Mouse (Mus musculus): ENCODE results near the gene Vmn2r76. TPM values are rescaled to one million over a fixed set of nuclear protein-coding genes. Genes with fewer than 3 reads are reported as not detected.
"Not testable (repeated sequence)": the region's sequence is repeated elsewhere in the genome, so short reads cannot be mapped to it uniquely, and the experiment has no call there.

The Vmn2r76 gene
- not detected in 2 replicates for polyA plus RNA-seq (2015; fragmentation: Nextera tagmentation; extraction: Ambion mirVana)

DNA sequence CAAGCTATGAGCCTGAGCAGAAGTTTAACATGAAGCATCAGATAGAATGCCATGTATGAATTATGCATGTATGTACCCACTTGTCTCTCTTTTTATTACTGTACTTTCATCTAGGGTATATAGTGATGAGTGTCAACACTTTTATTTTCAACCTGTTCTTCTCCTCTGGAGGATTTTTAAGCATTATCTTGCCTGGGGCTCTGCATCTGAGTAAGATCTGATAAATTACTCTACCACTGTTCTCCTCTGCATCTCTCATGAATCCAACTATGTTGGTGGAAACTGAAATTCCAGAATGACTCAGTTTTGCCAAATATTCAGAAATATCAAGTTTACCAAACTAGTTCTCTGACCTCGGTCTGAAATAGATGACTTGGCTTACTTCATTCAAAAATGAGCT is at the start of gene Vmn2r76:
Gene Vmn2r76 (minus strand): TSS at position 101 of the 400 bp plus-strand sequence.
- Histone ChIP-seq H3K36me3 (no peaks in the 10 kb centered on the region), H3K4me2 (no peak within 1 kb of the TSS), H3K4me1 (replicated peaks) (no peaks in the 10 kb centered on the region), H3K27me3 (no peaks in the 10 kb centered on the region), H3K9ac (no peak within 1 kb of the TSS), H3K9me3 (replicated peaks) (no peaks in the 10 kb centered on the region), H3K27ac (no peak within 1 kb of the TSS), H3K4me3 (no peak within 1 kb of the TSS)
- WGBS, result 47% methylated on average over 1 of the region's 1 CpGs
- ATAC-seq (replicated peaks; ENCODE audit: insufficient number of reproducible peaks, insufficient read depth, low FRiP score, low read depth), result no peak

DNA sequence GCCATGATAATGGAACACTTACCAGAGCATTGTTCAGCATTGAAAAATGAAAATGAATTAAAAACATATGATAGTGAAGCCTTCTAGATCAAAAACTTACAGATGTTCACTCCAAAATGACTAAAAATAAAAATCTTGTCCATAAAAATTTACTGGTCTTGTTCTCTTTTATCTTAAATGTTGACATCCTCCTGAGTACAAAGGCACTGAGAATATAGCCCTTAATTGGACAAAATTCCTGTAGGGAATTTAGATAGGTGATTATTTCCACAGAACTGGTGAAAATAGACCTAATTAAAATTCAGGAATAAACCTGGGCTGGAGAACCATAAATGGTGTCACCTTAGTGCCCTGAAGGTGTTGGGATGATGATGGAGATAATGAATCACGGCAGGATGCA is 31.0 kb upstream of the Vmn2r76 start, which contains the start of gene Olfr310:
Gene Olfr310 (minus strand): TSS at position 101 of the 400 bp plus-strand sequence.
- Histone ChIP-seq H3K27ac (no peak within 1 kb of the TSS), H3K4me2 (no peak within 1 kb of the TSS), H3K36me3 (no peaks in the 10 kb centered on the region), H3K4me3 (no peak within 1 kb of the TSS), H3K9me3 (replicated peaks) (no peaks in the 10 kb centered on the region), H3K4me1 (replicated peaks) (no peaks in the 10 kb centered on the region), H3K27me3 (no peaks in the 10 kb centered on the region), H3K9ac (no peak within 1 kb of the TSS)
- WGBS, result 70% methylated on average over 1 of the region's 1 CpGs
- no peak for ATAC-seq (replicated peaks; ENCODE audit: insufficient number of reproducible peaks, insufficient read depth, low FRiP score, low read depth)

DNA sequence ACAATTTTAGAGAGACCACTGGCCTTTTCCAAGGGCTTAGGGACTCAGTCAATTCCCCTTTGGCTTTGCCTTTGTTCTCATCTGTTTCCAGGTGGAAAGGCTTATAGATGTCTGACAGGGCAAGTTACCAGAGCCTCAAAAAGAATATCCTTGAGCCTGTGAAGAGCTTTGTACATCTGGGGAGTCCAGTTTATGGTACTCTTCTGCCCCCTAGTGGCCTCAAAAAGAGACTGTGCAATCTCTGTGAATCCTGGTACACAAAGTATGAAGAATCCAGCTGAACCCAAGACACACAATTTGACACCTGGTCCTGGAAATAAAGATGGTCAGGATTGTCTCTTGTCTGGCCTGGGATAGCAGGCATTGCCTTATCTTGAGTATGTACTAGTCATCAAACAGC is 34.8 kb downstream of the Vmn2r76 start:
- no peaks in the 10 kb centered on the region for H3K36me3 ChIP-seq
- no peaks in the 10 kb centered on the region for H3K27me3 ChIP-seq
- no peak overlapping the region for H3K4me3 ChIP-seq
- ATAC-seq (replicated peaks; ENCODE audit: insufficient number of reproducible peaks, insufficient read depth, low FRiP score, low read depth), result no peak
- H3K4me1 ChIP-seq (replicated peaks), result no peaks in the 10 kb centered on the region
- no peak overlapping the region for H3K27ac ChIP-seq
- no peaks in the 10 kb centered on the region for H3K9me3 ChIP-seq (replicated peaks)
- no peak overlapping the region for H3K9ac ChIP-seq
- no peak overlapping the region for H3K4me2 ChIP-seq

DNA sequence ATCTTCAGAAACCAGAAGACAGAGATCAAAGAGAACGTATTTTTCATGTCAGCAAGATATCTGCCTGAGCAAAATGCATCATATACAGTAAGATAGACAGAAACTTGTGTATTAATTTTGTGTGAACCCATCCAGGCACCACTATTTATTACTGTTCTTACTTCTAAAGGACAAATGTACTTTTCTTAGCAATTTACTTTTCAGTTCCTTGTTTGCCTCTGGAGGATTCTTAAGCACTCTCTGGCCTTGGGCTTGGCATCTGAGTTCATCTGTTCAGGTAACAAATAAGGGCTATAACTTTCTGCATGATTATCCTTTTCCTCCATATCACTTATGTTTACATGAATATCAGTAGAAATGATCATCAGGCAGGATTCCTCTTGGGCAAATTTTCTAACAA is 74.4 kb downstream of the Vmn2r76 start, which contains the start of gene Vmn2r75:
Gene Vmn2r75 (minus strand): TSS at position 101 of the 400 bp plus-strand sequence.
- not testable (repeated sequence) for H3K36me3 ChIP-seq; H3K4me2 ChIP-seq; ATAC-seq (replicated peaks; ENCODE audit: insufficient number of reproducible peaks, insufficient read depth, low FRiP score, low read depth); H3K4me1 ChIP-seq (replicated peaks); H3K27ac ChIP-seq; H3K4me3 ChIP-seq; H3K9ac ChIP-seq; H3K27me3 ChIP-seq; H3K9me3 ChIP-seq (replicated peaks)
- WGBS, result 51% methylated on average over 1 of the region's 1 CpGs

Other genes starting within 250 kb of the Vmn2r76 start
- gene Vmn2r75, start 74.5 kb downstream of the Vmn2r76 start, polyA plus RNA-seq (2015; fragmentation: Nextera tagmentation; extraction: Ambion mirVana), result not detected in 2 replicates
- gene Olfr310, start 30.9 kb upstream of the Vmn2r76 start, polyA plus RNA-seq (2015; fragmentation: Nextera tagmentation; extraction: Ambion mirVana), result not detected in 2 replicates
- gene Olfr309, start 67.4 kb upstream of the Vmn2r76 start, polyA plus RNA-seq (2015; fragmentation: Nextera tagmentation; extraction: Ambion mirVana), result not detected in 2 replicates
- not detected in 2 replicates for gene Olfr308, start 79.3 kb upstream of the Vmn2r76 start, polyA plus RNA-seq (2015; fragmentation: Nextera tagmentation; extraction: Ambion mirVana)
- not detected in 2 replicates for gene Olfr307, start 91.3 kb upstream of the Vmn2r76 start, polyA plus RNA-seq (2015; fragmentation: Nextera tagmentation; extraction: Ambion mirVana)
- not detected in 2 replicates for gene Olfr305, start 120.6 kb upstream of the Vmn2r76 start, polyA plus RNA-seq (2015; fragmentation: Nextera tagmentation; extraction: Ambion mirVana)
- gene Olfr304, start 140.3 kb upstream of the Vmn2r76 start, polyA plus RNA-seq (2015; fragmentation: Nextera tagmentation; extraction: Ambion mirVana), result not detected in 2 replicates
- not detected in 2 replicates for gene Olfr303, start 151.5 kb upstream of the Vmn2r76 start, polyA plus RNA-seq (2015; fragmentation: Nextera tagmentation; extraction: Ambion mirVana)
- gene Olfr301, start 157.5 kb upstream of the Vmn2r76 start, polyA plus RNA-seq (2015; fragmentation: Nextera tagmentation; extraction: Ambion mirVana), result not detected in 2 replicates
- not detected in 2 replicates for gene Olfr299, start 213.6 kb upstream of the Vmn2r76 start, polyA plus RNA-seq (2015; fragmentation: Nextera tagmentation; extraction: Ambion mirVana)
- not detected in 2 replicates for gene Olfr298, start 246.2 kb upstream of the Vmn2r76 start, polyA plus RNA-seq (2015; fragmentation: Nextera tagmentation; extraction: Ambion mirVana)